Mouse (Mus musculus) testis, adult 2 months (tissue): Measurements from ENCODE around the gene Rfx5.

Experiments used
- CTCF ChIP-seq: fragments of 200-500 bp; IDR thresholded peaks from 2 replicates; pipeline ENCODE4 v1.5.1; 2012; ENCODE audit warnings: low read depth, mild to moderate bottlenecking, inconsistent platforms, low read length, moderate library complexity; ENCODE audit not compliant: control insufficient read depth, insufficient read depth, insufficient replicate concordance
- POLR2A ChIP-seq: fragments of 200-500 bp; IDR thresholded peaks from 2 replicates; pipeline ENCODE4 v1.6.1; 2012; ENCODE audit warnings: low read depth, mild to moderate bottlenecking, inconsistent platforms, low read length, moderate library complexity; ENCODE audit not compliant: control insufficient read depth

GRCm38 (mm10) chr3:94948066-94948614 is 5.7 kb upstream of the Rfx5 start:
- TF ChIP-seq CTCF (no peak), POLR2A (no peak)
